Mouse (Mus musculus): ENCODE data around the gene Bag2. TPM values are rescaled to one million over a fixed set of nuclear protein-coding genes. Genes with fewer than 3 reads are reported as not detected.

The Bag2 gene
- polyA plus RNA-seq, 1 experiment from 2014 or later, result 52.3 TPM

GRCm38 (mm10) chr1:33717636-33718035, 40.0 kb downstream of the Bag2 start:
- H3K36me3 ChIP-seq, result peaks cover 12% of the 10 kb centered on the region
- H3K4me2 ChIP-seq (replicated peaks), result no peak overlapping the region
- no peaks in the 10 kb centered on the region for H3K27me3 ChIP-seq
- H3K9ac ChIP-seq, result no peak overlapping the region
- no peak for ATAC-seq (ENCODE audit: low FRiP score, low read depth)
- no peak overlapping the region for H3K27ac ChIP-seq
- no peaks in the 10 kb centered on the region for H3K9me3 ChIP-seq
- peaks cover 15% of the 10 kb centered on the region for H3K4me1 ChIP-seq
- H3K4me3 ChIP-seq, result no peak overlapping the region
- WGBS, result 96% methylated on average over 1 of the region's 1 CpGs

- Histone ChIP-seq H3K9me3 (no peaks in the 10 kb centered on the region), H3K4me3 (no peak overlapping the region), H3K4me1 (0 out of 2 replicates have a peak, but pooled peaks cover 4% of the 10 kb centered on the region), H3K27ac (no peak overlapping the region), H3K36me3 (no peaks in the 10 kb centered on the region), H3K4me2 (replicated peaks) (peak overlapping the region; percentile 32), H3K27me3 (no peaks in the 10 kb centered on the region), H3K9ac (no peak overlapping the region)
- ATAC-seq (ENCODE audit: low FRiP score, low read depth), result 0 out of 2 replicates have a peak, but pooled peaks have one; percentile 51
- 2% methylated on average over 10 of the region's 10 CpGs for WGBS
These were observed 42.8 kb downstream of the Bag2 start for GRCm38 (mm10) chr1:33714796-33715195.

- no peak overlapping the region for H3K4me2 ChIP-seq (replicated peaks)
- H3K27me3 ChIP-seq, result no peaks in the 10 kb centered on the region
- H3K4me1 ChIP-seq, result 0 out of 2 replicates have a peak, but pooled peaks cover 4% of the 10 kb centered on the region
- H3K9me3 ChIP-seq, result no peaks in the 10 kb centered on the region
- 81% methylated on average over 5 of the region's 5 CpGs for WGBS
- H3K9ac ChIP-seq, result no peak overlapping the region
- H3K27ac ChIP-seq, result no peak overlapping the region
- no peaks in the 10 kb centered on the region for H3K36me3 ChIP-seq
- no peak for ATAC-seq (ENCODE audit: low FRiP score, low read depth)
- H3K4me3 ChIP-seq, result no peak overlapping the region
These were observed 45.6 kb downstream of the Bag2 start for GRCm38 (mm10) chr1:33712026-33712425.

GRCm38 (mm10) chr1:33709615-33710014, 48.0 kb downstream of the Bag2 start:
- H3K27me3 ChIP-seq, result no peaks in the 10 kb centered on the region
- H3K9me3 ChIP-seq, result no peaks in the 10 kb centered on the region
- H3K4me1 ChIP-seq, result no peaks in the 10 kb centered on the region
- no peak overlapping the region for H3K27ac ChIP-seq
- H3K36me3 ChIP-seq, result no peaks in the 10 kb centered on the region
- no peak for ATAC-seq (ENCODE audit: low FRiP score, low read depth)
- H3K9ac ChIP-seq, result no peak overlapping the region
- no peak overlapping the region for H3K4me2 ChIP-seq (replicated peaks)
- no peak overlapping the region for H3K4me3 ChIP-seq
- WGBS, result 74% methylated on average over 2 of the region's 2 CpGs

- ATAC-seq (ENCODE audit: low FRiP score, low read depth), result no peak
- no peak overlapping the region for H3K9ac ChIP-seq
- no peak overlapping the region for H3K4me3 ChIP-seq
- H3K9me3 ChIP-seq, result no peaks in the 10 kb centered on the region
- H3K4me2 ChIP-seq (replicated peaks), result no peak overlapping the region
- 83% methylated on average over 3 of the region's 3 CpGs for WGBS
- H3K27ac ChIP-seq, result no peak overlapping the region
- H3K27me3 ChIP-seq, result no peaks in the 10 kb centered on the region
- no peaks in the 10 kb centered on the region for H3K36me3 ChIP-seq
- H3K4me1 ChIP-seq, result no peaks in the 10 kb centered on the region
These were observed 56.4 kb downstream of the Bag2 start for GRCm38 (mm10) chr1:33701244-33701643.

- no peak overlapping the region for H3K4me2 ChIP-seq (replicated peaks)
- 83% methylated on average over 2 of the region's 2 CpGs for WGBS
- no peak for ATAC-seq (ENCODE audit: low FRiP score, low read depth)
- H3K4me1 ChIP-seq, result no peaks in the 10 kb centered on the region
- no peaks in the 10 kb centered on the region for H3K9me3 ChIP-seq
- no peaks in the 10 kb centered on the region for H3K27me3 ChIP-seq
- no peak overlapping the region for H3K27ac ChIP-seq
- H3K4me3 ChIP-seq, result no peak overlapping the region
- H3K9ac ChIP-seq, result no peak overlapping the region
- no peaks in the 10 kb centered on the region for H3K36me3 ChIP-seq
These were observed 61.6 kb downstream of the Bag2 start for GRCm38 (mm10) chr1:33696016-33696415.

Other genes with a start within 250 kb of the Bag2 start
- 37.3 and 40.2 TPM in 2 replicates for gene Prim2, start 88.0 kb downstream of the Bag2 start, polyA plus RNA-seq (2015; fragmentation: Nextera tagmentation; extraction: Ambion mirVana)
- gene Rab23, start 37.9 kb downstream of the Bag2 start, polyA plus RNA-seq (2015; fragmentation: Nextera tagmentation; extraction: Ambion mirVana), result 37.8 and 39.4 TPM in 2 replicates
- gene Zfp451, start 56.8 kb upstream of the Bag2 start, polyA plus RNA-seq (2015; fragmentation: Nextera tagmentation; extraction: Ambion mirVana), result 28.2 and 31.9 TPM in 2 replicates
- gene Bend6, start 150.0 kb upstream of the Bag2 start, polyA plus RNA-seq (2015; fragmentation: Nextera tagmentation; extraction: Ambion mirVana), result 1.6 and 1.7 TPM in 2 replicates
- gene Dst, start 150.4 kb upstream of the Bag2 start, polyA plus RNA-seq (2015; fragmentation: Nextera tagmentation; extraction: Ambion mirVana), result 22.3 and 23.5 TPM in 2 replicates

Data from limb, embryonic 13.5 days (tissue).